Mouse (Mus musculus): ENCODE data around the gene Pllp.

Gene Pllp

DNA sequence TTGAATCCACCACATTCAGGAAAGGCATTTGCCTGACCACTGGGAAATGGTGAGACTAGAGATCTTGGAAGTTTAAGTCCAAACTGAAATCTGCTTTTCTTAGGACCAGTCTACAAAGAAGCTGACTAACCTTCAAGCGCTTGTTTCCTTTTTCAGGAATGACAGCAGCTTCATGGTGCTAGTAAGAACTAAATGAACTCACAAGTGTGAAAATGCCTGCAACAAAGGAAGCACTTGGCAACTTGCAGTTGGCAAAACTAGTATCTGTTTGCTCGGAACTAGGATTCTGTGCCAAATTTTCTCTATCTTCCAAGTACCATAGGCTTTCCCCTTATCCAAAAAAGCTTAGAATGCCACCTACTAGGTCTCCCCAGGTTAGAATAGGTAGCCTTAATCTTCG, 49.9 kb downstream of the Pllp start:
- DNase-seq = no peak

DNA sequence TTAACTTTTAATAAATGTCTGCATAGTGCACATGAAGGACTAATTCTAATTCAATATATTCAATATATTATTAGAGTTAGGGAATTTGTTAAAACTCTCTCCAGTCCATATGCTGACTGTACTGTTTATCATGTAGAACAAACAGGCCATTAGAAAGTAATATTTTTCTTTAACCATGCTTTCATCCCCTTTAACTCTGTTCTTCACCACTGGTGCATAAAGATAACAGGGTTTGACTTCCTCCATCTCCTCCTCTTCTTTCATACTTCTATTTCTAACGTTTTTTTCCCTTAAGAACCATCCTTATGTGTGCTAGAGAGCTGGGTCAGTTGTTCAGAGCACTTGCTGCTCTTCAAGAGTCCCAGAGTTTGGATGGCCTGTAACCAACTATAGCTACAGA, 50.9 kb downstream of the Pllp start:
- DNase-seq = no peak

DNA sequence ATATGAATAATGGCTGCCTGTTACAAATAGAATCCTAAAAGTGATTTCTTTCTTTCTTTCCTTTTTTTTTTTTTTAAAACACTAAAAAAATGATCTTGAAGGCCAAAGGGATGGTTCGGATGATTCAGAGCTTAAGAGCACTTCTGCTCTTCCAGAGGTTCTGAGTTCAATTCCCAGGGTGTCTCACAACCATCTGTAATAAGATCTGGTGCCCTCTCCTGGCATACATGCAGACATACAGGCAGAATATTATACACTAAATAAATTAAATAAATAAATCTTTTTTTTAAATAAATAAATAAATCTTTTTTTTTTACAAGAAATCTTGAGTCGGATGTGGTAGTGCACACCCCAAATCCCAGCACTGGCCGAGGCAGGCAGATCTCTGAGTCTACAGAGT, 54.1 kb downstream of the Pllp start:
- no peak for DNase-seq

GRCm38 (mm10) chr8:94641183-94641582, 54.9 kb downstream of the Pllp start:
- no peak for DNase-seq

DNA sequence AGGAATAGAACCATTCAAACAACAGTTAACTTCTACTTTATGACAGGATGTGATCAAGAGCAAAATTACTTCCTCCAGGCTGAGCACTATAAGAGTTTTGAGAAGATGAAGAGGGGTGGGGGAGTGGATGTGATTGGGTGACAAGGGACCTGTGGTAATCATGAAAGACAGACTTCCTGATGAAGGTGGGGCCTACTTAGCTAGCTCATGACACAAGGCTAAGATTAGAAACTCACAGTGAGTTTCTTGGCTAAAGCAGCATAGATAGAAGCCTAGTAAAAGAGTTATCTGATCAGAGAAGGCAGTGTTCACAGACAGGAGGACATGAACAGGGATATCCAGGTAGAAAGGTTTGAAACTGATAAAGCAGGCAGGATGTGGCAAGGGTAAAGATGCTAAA, 61.9 kb downstream of the Pllp start:
- no peak for DNase-seq

DNA sequence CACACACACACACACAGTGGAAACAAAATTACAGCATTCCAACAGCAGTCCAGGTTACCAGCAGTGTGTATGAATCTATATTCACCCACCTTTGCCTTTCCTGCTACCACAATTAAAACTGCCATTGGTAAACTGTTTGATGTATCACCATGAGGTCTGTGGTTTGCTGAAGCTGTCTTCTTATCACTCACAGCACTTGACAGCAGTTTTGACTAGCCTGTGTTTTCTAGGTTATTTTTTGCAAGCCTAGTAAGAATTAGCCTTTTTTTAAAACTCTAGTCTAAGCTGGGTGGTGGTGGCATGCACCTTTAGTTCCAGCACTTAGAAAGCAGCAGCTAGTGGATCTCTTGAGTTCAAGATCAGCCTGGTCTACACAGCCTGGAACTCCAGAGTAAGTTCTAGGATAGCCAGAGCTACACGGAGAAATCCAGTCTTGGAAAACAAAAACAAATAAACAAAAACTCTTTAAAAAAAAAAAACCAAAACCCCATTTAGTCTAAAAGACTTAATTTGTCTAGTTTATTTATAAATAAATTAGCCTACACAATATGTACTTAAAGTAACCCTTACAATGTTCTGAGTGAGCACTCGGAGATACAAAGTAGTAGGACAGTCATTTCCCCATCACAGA, 62.4 kb downstream of the Pllp start:
- no peak for DNase-seq
